Comparison of ENCODE assay signal across 7 mouse cellular contexts in the genomic region with DNA sequence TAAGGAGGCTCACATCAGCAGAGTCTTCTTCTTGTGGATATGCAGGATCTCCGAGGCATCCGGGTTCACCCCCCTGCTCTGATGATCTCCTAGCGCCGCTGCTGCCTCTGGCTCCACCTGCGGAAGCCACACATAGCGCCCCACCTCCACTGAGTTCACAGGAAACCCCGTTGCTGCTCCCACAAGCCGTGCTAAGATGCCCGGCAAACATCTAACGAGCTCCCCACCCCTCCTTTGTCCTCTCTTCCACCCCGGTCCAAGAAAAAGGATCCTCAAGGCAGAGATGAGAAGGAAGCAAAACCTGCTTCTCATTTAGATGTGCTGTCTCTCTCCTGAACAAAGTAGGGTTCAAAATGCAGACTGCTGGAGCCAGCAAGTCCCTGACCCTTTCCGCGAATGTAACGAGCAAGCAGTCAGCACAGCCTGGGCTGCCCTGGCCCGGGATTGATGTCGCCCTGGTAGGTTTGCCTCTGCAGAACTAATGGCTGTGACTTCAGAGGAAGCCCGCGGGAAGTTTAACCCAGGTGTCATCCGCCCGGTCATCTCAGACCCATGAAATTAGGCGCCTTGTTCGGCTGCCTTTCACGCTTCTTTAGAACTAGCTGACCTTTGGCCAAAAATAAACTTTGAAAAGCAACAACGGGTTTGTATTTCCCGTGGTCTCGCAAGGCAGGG. TPM values are rescaled to one million over a fixed set of nuclear protein-coding genes. Genes with fewer than 3 reads are reported as not detected.
DNase-seq lines count a peak whose midpoint lies in the region; ATAC-seq and TF ChIP-seq lines count a peak whose summit lies in the region.

No protein-coding gene starts in this region.

- no peaks in the 10 kb centered on the region for H3K36me3 ChIP-seq in forebrain, embryonic 12.5 days (replicated peaks)
- H3K36me3 ChIP-seq in kidney, embryonic 16.5 days (ENCODE audit: insufficient read depth, low read length) = no peaks in the 10 kb centered on the region
- H3K36me3 ChIP-seq in stomach, postnatal 0 days (ENCODE audit: control insufficient read depth, insufficient read depth, low read length) = no peaks in the 10 kb centered on the region

- TF ChIP-seq EP300 in stomach, postnatal 0 days (optimal IDR thresholded peaks at IDR 0.05) = no peak

- no peak for ATAC-seq in forebrain, embryonic 12.5 days (ENCODE audit: low FRiP score)
- ATAC-seq in kidney, embryonic 16.5 days (ENCODE audit: low FRiP score, low TSS enrichment) = peak; percentile 23; the same call in 1 of the 2 replicates
- ATAC-seq in megakaryocyte, adult 5-6 weeks (ENCODE audit: poor library complexity, severe bottlenecking) = peak; percentile 62
- no peak for ATAC-seq in stomach, postnatal 0 days (ENCODE audit: low FRiP score, low TSS enrichment)

- H3K4me1 ChIP-seq in forebrain, embryonic 12.5 days = peaks cover 18% of the 10 kb centered on the region
- H3K4me1 ChIP-seq in kidney, embryonic 16.5 days (ENCODE audit: insufficient read depth, low read length) = peaks cover 13% of the 10 kb centered on the region
- H3K4me1 ChIP-seq in stomach, postnatal 0 days (replicated peaks; ENCODE audit: control insufficient read depth, insufficient read depth) = no peaks in the 10 kb centered on the region

- no peaks in the 10 kb centered on the region for H3K9me3 ChIP-seq in forebrain, embryonic 12.5 days
- H3K9me3 ChIP-seq in kidney, embryonic 16.5 days (ENCODE audit: low read length) = no peaks in the 10 kb centered on the region
- H3K9me3 ChIP-seq in stomach, postnatal 0 days (ENCODE audit: control insufficient read depth, low read length) = no peaks in the 10 kb centered on the region

- no peak overlapping the region for H3K27ac ChIP-seq in forebrain, embryonic 12.5 days
- 0 out of 2 replicates have a peak overlapping the region, but pooled peaks have one; percentile 9 for H3K27ac ChIP-seq in kidney, embryonic 16.5 days (ENCODE audit: low read length)
- H3K27ac ChIP-seq in stomach, postnatal 0 days (replicated peaks) = no peak overlapping the region

- TF ChIP-seq CTCF in stomach, postnatal 0 days (IDR thresholded peaks at IDR 0.05; ENCODE audit: low read depth) = no peak

- H3K4me3 ChIP-seq in forebrain, embryonic 12.5 days (replicated peaks) = no peak overlapping the region
- H3K4me3 ChIP-seq in kidney, embryonic 16.5 days (ENCODE audit: low read length) = peak overlapping the region; percentile 1; the same call in 1 of the 2 replicates
- H3K4me3 ChIP-seq in stomach, postnatal 0 days (ENCODE audit: low read depth, low read length) = no peak overlapping the region

- no peak overlapping the region for H3K9ac ChIP-seq in forebrain, embryonic 12.5 days
- H3K9ac ChIP-seq in kidney, embryonic 16.5 days (replicated peaks; ENCODE audit: low read length) = peak overlapping the region; percentile 15; the same call in 1 of the 2 replicates
- no peak overlapping the region for H3K9ac ChIP-seq in stomach, postnatal 0 days (ENCODE audit: low read length)

- DNase-seq in brain, adult 2 months (ENCODE audit: low read depth, low spot score) = peak; percentile 24
- no peak for DNase-seq in stomach, postnatal 0 days (ENCODE audit: low spot score)
- no peak for DNase-seq in frontal cortex, adult 2 months (ENCODE audit: extremely low spot score in 1 of 2, low spot score in 1 of 2)
- DNase-seq in right cerebral cortex, adult 2 months (ENCODE audit: low spot score in 2 of 2) = no peak

- H3K27me3 ChIP-seq in forebrain, embryonic 12.5 days = peaks cover 19% of the 10 kb centered on the region
- H3K27me3 ChIP-seq in kidney, embryonic 16.5 days (ENCODE audit: insufficient read depth, low read length) = no peaks in the 10 kb centered on the region
- H3K27me3 ChIP-seq in stomach, postnatal 0 days (ENCODE audit: control insufficient read depth, insufficient read depth, low read length) = no peaks in the 10 kb centered on the region

- peak overlapping the region; percentile 30 for H3K4me2 ChIP-seq in forebrain, embryonic 12.5 days
- peak overlapping the region; percentile 37 for H3K4me2 ChIP-seq in kidney, embryonic 16.5 days (replicated peaks; ENCODE audit: low read depth, low read length)
- peak overlapping the region; percentile 37 for H3K4me2 ChIP-seq in stomach, postnatal 0 days (replicated peaks; ENCODE audit: low read depth)

- WGBS in forebrain, embryonic 12.5 days = 28% methylated on average over 26 of the region's 26 CpGs
- WGBS in kidney, embryonic 16.5 days = 7% methylated on average over 26 of the region's 26 CpGs
- 30% methylated on average over 26 of the region's 26 CpGs for WGBS in stomach, postnatal 0 days

RNA-seq across cellular contexts. Expression of gene Habp2, which starts 33.4 kb away (rescaled TPM):
- polyA plus RNA-seq in forebrain, embryonic 12.5 days (2016; fragmentation: Nextera tagmentation; extraction: Ambion mirVana) = not detected in 2 replicates
- 46.3 and 50.5 TPM in 2 replicates for polyA plus RNA-seq in kidney, embryonic 16.5 days (2015; fragmentation: Nextera tagmentation; extraction: Ambion mirVana)
- total RNA-seq in megakaryocyte, adult 5-6 weeks (2015) = not detected in 2 replicates
- not detected in 2 replicates for total RNA-seq in megakaryocyte, adult 5-6 weeks (2017)
- polyA plus RNA-seq in stomach, postnatal 0 days (2015; fragmentation: Nextera tagmentation; extraction: Ambion mirVana) = 28.9 and 29.1 TPM in 2 replicates
- not detected in 2 replicates for polyA plus RNA-seq in frontal cortex, adult 2 months (2012; rRNA removed)

Comparison
In these comparisons a context has a peak if more than half of its experiments do, and no peak if none do; other contexts are left out.
1. ATAC-seq: peak in kidney, embryonic 16.5 days (single experiment) and megakaryocyte, adult 5-6 weeks (single experiment); none in forebrain, embryonic 12.5 days (single experiment) and stomach, postnatal 0 days (single experiment).
2. RNA of gene Habp2, which starts 33.4 kb away (polyA plus RNA-seq): 46.3 to 50.5 TPM in kidney, embryonic 16.5 days and 28.9 to 29.1 TPM in stomach, postnatal 0 days; not detected in forebrain, embryonic 12.5 days and not detected in frontal cortex, adult 2 months; every median in the first group is over 10 times any median in the second.
3. Peak in every context shown above with its lines, with median percentiles within 50 percentile points of each other: H3K4me2 ChIP-seq.